Mouse (Mus musculus): Measurements from ENCODE around the gene Pla2g6. TPM values are rescaled to one million over a fixed set of nuclear protein-coding genes. Genes with fewer than 3 reads are reported as not detected.

Gene Pla2g6
- total RNA-seq, 2 experiments from 2014 or later = 8.1 to 8.7 TPM

DNA sequence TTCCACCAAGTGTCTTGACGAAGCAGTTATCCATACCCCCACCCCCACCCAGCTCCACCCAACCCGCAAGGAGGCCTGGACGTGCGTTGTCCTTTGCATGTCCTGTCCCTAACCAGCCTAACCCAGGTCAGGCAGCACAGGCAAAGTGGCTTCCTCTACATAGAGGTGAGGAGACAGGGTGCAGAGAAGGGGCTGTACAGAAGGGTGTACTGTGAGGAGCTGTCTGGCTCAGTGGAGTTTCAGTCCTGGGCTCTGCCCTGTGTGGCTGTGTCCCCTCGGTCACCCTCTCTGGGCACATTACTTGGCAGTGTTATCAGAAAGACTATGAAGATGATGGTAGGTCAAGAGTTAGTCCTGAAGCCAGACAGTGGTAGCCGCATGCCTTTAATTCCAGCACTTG lies 24.3 kb upstream of the Pla2g6 start:
- DNase-seq = no peak

DNA sequence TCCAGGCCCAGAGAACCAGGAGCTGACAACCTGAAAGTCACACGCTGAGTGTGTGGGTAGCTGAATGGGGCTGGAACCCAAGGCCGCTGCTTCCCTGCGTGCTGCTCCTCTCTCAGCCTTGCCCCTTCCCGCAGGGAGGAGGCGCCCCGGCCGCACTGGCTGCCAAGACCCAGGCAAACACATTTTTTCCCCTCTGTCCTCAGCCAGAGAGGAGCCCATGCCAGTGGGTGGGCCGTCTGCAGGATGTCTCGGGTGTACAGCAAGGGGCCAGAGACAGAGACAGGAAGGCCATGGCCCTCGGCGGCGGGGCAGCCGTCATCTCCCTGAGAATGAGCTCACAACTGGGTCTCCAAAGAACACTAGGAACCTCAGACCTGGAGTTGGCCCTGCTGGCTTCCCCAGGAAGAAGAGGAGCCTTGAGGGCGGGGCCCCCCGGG lies 23.2 kb upstream of the Pla2g6 start:
- DNase-seq = peak; percentile 68 to 75
- intact Hi-C loops (cut with DNase I) = no loop called here

More for the DNA sequence above, 24.3 kb upstream of the Pla2g6 start:
- intact Hi-C loops (cut with DNase I) = no loop called here

- no peak for DNase-seq
- intact Hi-C loops (cut with DNase I) = no loop called here
Observed at GRCm38 (mm10) chr15:79350866-79351265, 22.7 kb upstream of the Pla2g6 start.

GRCm38 (mm10) chr15:79348651-79349050 lies 20.5 kb upstream of the Pla2g6 start:
- intact Hi-C loops (cut with DNase I) = loop anchor here (2.0 to 5.0 kb wide), 2 partner anchors 20 to 106 kb away; no protein-coding TSS in a partner anchor
- no peak for DNase-seq

GRCm38 (mm10) chr15:79347845-79348506 lies 19.8 kb upstream of the Pla2g6 start:
- DNase-seq = peak; percentile 78 to 81
- intact Hi-C loops (cut with DNase I) = loop anchor here (2.0 to 5.0 kb wide), 3 partner anchors 19 to 106 kb away; partner anchors contain the start of gene Pla2g6

DNA sequence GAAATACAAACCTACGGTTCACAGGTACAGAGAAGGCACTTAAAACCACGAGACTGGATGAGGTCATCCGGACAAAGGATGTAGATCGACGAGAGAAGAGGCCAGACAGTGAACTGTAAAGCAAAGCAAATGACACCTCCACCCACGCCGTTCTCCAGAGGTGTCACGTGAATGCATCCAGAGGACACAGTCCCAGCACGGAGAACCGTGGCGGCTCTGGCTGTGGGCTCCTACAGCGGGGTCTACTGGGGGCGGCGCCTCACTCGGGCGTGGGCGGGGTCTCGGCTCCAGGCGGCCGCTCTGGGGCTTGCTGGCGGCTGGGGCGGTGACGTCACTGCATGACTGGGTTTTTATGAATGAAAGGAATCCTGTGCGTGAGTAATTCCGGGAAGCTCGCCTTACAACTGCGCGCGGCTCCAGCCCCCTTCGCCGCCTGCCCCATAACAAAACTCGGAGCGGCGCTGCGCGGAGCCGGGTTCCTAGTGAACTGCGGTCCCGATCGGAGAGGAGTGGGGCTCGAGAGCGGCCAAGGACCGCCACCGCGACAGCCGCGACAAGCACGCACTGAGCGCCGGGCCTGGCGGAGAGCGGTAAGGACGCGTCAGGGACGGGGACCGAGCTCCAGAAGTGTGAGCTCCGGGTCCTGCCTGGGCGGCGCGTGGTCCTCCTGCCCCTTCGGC lies 19.1 kb upstream of the Pla2g6 start:
- intact Hi-C loops (cut with DNase I) = loop anchor here (2.0 to 5.0 kb wide), 2 partner anchors 19 to 105 kb away; partner anchors contain the start of gene Pla2g6
- peak; percentile 89 to 92 for DNase-seq

GRCm38 (mm10) chr15:79346051-79346793 lies 18.0 kb upstream of the Pla2g6 start, which contains the start of gene Maff:
Gene Maff, plus strand, starts transcription at chr15:79346621.
- intact Hi-C loops (cut with DNase I) = loop anchor here (2.0 to 5.0 kb wide), 2 partner anchors 17 to 104 kb away; partner anchors contain the start of gene Pla2g6
- DNase-seq = no peak

DNA sequence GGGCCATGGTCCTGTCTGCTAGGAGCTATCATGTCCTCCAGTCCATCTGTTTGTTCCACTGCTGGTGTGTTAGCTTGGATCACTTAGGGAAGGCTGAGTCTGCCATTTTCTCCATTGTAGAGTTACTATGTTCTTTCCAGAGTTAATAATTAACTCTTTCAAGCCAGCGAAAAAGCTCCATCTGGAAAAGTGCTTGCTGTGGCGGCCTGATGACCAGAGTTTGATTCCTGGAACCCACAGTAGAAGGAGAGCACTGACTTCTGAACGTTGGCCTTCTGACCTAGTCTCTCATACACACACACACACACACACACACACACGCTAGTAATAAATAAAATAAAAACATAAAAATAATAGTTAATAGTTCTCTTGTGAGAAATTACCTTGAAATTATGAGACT lies 16.4 kb upstream of the Pla2g6 start:
- intact Hi-C loops (cut with DNase I) = loop anchor here (5.0 kb wide), 1 partner anchor 102 kb away; no protein-coding TSS in a partner anchor
- DNase-seq = no peak

DNA sequence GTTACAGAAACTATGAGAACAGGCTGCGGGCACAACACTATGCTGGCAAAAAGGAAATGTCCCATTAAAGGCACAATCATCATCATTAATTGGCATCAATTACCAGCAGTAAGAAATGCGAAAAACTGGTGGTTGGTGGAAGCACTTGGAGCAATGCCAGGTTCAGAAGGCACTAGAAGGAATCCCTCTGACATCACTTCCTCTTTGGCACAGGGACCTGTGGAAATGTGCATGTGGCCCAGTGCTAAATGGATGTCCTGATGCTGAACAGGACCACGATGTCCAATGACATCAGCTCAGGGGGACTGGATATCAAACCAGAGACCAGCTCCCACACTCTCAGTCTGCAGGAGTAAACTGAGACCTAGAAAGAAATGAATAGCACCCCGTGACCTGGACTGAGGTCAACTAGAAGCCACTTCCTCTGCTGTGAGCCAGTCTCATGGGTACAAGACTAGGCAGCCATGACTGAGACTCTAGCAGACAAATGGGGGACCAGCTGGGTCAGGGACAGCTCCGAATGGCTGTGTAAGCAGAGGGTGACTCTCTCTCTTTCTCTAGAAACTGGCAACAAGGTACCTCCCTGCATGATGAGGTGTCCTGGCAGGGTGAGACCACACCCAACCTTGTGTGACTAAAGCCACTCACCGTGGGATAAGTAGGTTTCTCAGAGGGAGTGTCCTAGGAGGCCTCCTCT lies 14.6 kb upstream of the Pla2g6 start:
- intact Hi-C loops (cut with DNase I) = no loop called here
- no peak for DNase-seq

GRCm38 (mm10) chr15:79338978-79339377 lies 10.8 kb upstream of the Pla2g6 start:
- intact Hi-C loops (cut with DNase I) = no loop called here
- no peak for DNase-seq

GRCm38 (mm10) chr15:79335061-79335655 lies 7.0 kb upstream of the Pla2g6 start:
- intact Hi-C loops (cut with DNase I) = no loop called here
- no peak for DNase-seq

GRCm38 (mm10) chr15:79333409-79333808 lies 5.2 kb upstream of the Pla2g6 start:
- intact Hi-C loops (cut with DNase I) = no loop called here
- no peak for DNase-seq

DNA sequence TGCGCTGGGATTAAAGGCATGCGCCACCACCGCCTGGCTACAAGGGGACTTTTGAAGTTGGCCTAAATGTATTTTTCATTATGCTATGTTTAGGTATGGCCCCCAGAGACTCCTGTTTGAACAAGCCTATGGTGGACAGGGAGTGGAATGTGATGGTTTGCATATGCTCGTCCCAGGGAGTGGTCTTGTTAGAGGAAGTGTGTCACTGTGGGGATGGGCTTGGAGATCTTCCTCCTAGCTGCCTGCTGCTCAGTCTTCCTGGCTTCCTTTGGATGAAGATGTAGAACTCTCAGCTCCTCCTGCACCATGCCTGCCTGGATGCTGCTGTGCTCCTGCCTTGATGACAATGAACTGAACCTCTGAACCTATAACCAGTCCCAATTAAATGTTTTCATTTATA lies 2.3 kb upstream of the Pla2g6 start:
- intact Hi-C loops (cut with DNase I) = no loop called here
- no peak for DNase-seq

- no peak for DNase-seq
- intact Hi-C loops (cut with DNase I) = loop anchor here (2.0 kb wide), 1 partner anchor 17 kb away; the partner anchor contains the start of gene Maff
Observed at GRCm38 (mm10) chr15:79329979-79330363, 1.8 kb upstream of the Pla2g6 start.

GRCm38 (mm10) chr15:79329346-79329978 lies 1.3 kb upstream of the Pla2g6 start:
- intact Hi-C loops (cut with DNase I) = loop anchor here (2.0 kb wide), 1 partner anchor 17 kb away; the partner anchor contains the start of gene Maff
- no peak for DNase-seq

DNA sequence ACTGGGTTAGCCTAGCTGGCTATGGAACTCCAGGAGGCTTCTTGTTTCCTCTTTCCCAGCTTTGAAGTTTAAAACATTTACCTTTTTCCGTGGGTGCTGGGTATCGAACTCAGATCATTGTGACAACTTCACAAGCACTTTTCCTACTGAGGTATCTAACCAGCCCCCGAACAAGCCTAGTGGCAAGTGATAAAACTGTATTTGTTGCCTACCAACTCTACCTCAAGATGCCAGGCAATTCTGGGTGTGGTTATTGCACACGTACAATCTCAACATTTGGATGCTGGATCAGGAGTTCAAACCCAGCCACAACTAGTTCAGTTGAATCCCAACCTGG lies 717 bp upstream of the Pla2g6 start:
- intact Hi-C loops (cut with DNase I) = loop anchor here (2.0 kb wide), 1 partner anchor 18 kb away; the partner anchor contains the start of gene Maff
- DNase-seq = no peak

DNA sequence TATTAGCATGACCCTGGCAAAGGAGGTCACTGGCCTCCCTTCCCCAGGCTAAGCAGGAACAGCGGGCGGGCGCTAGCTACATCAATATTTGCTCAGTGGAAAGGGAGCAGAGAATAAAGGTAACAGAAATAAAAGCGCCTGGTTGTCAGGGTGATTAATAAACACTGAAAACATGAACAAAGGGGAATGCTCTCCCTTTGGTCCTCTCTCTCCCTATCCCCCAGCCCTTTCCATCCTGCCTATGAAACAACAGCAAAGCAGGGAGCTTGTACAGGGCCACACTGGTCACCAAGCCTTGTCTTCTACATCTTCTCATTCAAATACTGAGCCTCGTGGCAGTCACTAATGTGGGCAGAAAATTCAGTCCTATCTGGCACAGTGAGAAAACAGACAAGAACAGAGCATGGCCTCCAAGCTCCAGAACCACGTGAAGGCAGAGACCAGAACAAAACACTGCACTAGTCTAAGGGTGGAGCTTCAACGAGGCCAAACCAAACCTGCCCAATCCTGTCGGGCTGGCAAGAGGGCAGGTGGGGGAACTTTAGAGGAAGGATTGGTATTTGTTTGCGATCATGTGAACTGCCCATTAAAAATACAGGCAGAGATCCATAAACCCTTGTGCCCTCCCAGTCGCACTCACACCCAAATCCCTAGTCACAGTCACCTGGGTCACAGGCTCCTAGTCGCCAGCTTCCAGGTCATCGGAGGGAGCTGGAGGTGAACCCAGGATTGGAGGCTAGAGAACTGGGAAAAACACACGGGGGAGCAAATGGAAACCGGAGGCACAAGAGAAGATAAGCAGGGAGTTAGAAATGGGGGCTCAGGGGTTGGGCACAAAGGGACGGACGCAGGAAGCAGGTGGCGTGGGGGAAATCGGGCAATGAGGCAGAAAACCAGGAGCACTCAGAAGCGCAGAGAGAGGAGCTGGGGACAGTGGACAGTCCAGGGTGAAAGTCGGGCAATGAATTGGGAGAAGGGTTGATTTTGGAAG lies 924 bp downstream of the Pla2g6 start:
- no peak for DNase-seq
- intact Hi-C loops (cut with DNase I) = no loop called here

- intact Hi-C loops (cut with DNase I) = no loop called here
- no peak for DNase-seq
Observed at GRCm38 (mm10) chr15:79326264-79326663, 1.9 kb downstream of the Pla2g6 start.
